Mouse (Mus musculus) forebrain, embryonic 13.5 days (tissue): ENCODE data around the gene Fkbp14. TPM values are rescaled to one million over a fixed set of nuclear protein-coding genes. Genes with fewer than 3 reads are reported as not detected.

Source experiments
- ATAC-seq: fragments of 200-750 bp; cut with Nextera tagmentation; 2 replicates; pipeline ENCODE4 v1.8.0; 2017
- H3K27ac ChIP-seq: fragments of 300-500 bp; sonication (generic); 2 replicates; pipeline ENCODE4 v1.5.1; 2015; ENCODE audit warnings: inconsistent platforms, mild to moderate bottlenecking, moderate library complexity
- H3K27me3 ChIP-seq: fragments of 300-500 bp; sonication (generic); 2 replicates; pipeline ENCODE4 v1.6.1; 2015; ENCODE audit warnings: mild to moderate bottlenecking, inconsistent platforms
- H3K36me3 ChIP-seq: fragments of 300-500 bp; sonication (generic); 2 replicates; pipeline ENCODE4 v1.6.1; 2015; ENCODE audit warnings: mild to moderate bottlenecking, inconsistent platforms; ENCODE audit not compliant: poor library complexity, severe bottlenecking
- H3K4me1 ChIP-seq: fragments of 300-500 bp; sonication (generic); 2 replicates; pipeline ENCODE4 v1.6.1; 2015; ENCODE audit warnings: inconsistent platforms
- H3K4me2 ChIP-seq: fragments of 300-500 bp; sonication (generic); 2 replicates; pipeline ENCODE4 v1.6.1; 2015; ENCODE audit warnings: inconsistent platforms, mild to moderate bottlenecking, moderate library complexity
- H3K4me3 ChIP-seq: fragments of 300-500 bp; sonication (generic); 2 replicates; pipeline ENCODE4 v1.5.1; 2015; ENCODE audit warnings: mild to moderate bottlenecking, inconsistent platforms
- H3K9ac ChIP-seq: fragments of 300-500 bp; sonication (generic); 2 replicates; pipeline ENCODE4 v1.6.1; 2015; ENCODE audit warnings: mild to moderate bottlenecking, inconsistent platforms
- H3K9me3 ChIP-seq: fragments of 300-500 bp; sonication (generic); replicated peaks from 2 replicates; pipeline ENCODE4 v1.6.1; 2016; ENCODE audit warnings: inconsistent platforms
- WGBS: fragments of 180-500 bp; shearing (Covaris S2); methylation state at CpG from one replicate; pipeline ENCODE4 v1.1.7; 2015; 5-methylcytosine and 5-hydroxymethylcytosine counted together
- polyA plus RNA-seq: library from polyadenylated mRNA; unstranded; fragments of >200 nt; fragmentation: Nextera tagmentation; extraction: Ambion mirVana; gene quantifications from 2 replicates; pipeline ENCODE4 v1.2.1, GENCODE M21; 2015

The Fkbp14 gene
- polyA plus RNA-seq: 9.1 and 9.4 TPM in 2 replicates

- Histone ChIP-seq H3K36me3 (no peaks in the 10 kb centered on the region), H3K4me1 (peaks cover 37% of the 10 kb centered on the region), H3K4me2 (peak within 1 kb of the TSS; percentile 75), H3K4me3 (peak within 1 kb of the TSS; percentile 90), H3K27ac (no peak within 1 kb of the TSS), H3K9me3 (no peaks in the 10 kb centered on the region), H3K9ac (peak within 1 kb of the TSS; percentile 92; the same call in 1 of the 2 replicates), H3K27me3 (no peaks in the 10 kb centered on the region)
- 70% methylated on average over 4 of the region's 4 CpGs for WGBS
- ATAC-seq: no peak
These were observed at the start of gene Fkbp14 for GRCm38 (mm10) chr6:54597208-54597607. Gene Fkbp14, minus strand, starts transcription at chr6:54597308.

- Histone ChIP-seq H3K27ac (no peak overlapping the region), H3K4me1 (peaks cover 3% of the 10 kb centered on the region), H3K27me3 (no peaks in the 10 kb centered on the region), H3K36me3 (peaks cover 33% of the 10 kb centered on the region), H3K9me3 (no peaks in the 10 kb centered on the region), H3K4me3 (no peak overlapping the region), H3K9ac (no peak overlapping the region), H3K4me2 (no peak overlapping the region)
- no peak for ATAC-seq
- WGBS: 92% methylated on average over 4 of the region's 4 CpGs
These were observed 46.1 kb upstream of the Fkbp14 start for GRCm38 (mm10) chr6:54643181-54643580.

GRCm38 (mm10) chr6:54641953-54642352, 44.8 kb upstream of the Fkbp14 start:
- H3K9ac ChIP-seq: no peak overlapping the region
- no peaks in the 10 kb centered on the region for H3K9me3 ChIP-seq
- WGBS: 71% methylated on average over 2 of the region's 2 CpGs
- H3K27me3 ChIP-seq: no peaks in the 10 kb centered on the region
- no peak overlapping the region for H3K27ac ChIP-seq
- peaks cover 40% of the 10 kb centered on the region for H3K36me3 ChIP-seq
- H3K4me1 ChIP-seq: peaks cover 3% of the 10 kb centered on the region
- H3K4me3 ChIP-seq: no peak overlapping the region
- H3K4me2 ChIP-seq: no peak overlapping the region
- ATAC-seq: 0 out of 2 replicates have a peak, but pooled peaks have one; percentile 41

- Histone ChIP-seq H3K9me3 (no peaks in the 10 kb centered on the region), H3K27ac (no peak overlapping the region), H3K4me3 (no peak overlapping the region), H3K4me2 (no peak overlapping the region), H3K9ac (no peak overlapping the region), H3K4me1 (peaks cover 3% of the 10 kb centered on the region), H3K36me3 (peaks cover 42% of the 10 kb centered on the region), H3K27me3 (no peaks in the 10 kb centered on the region)
- WGBS: 90% methylated on average over 3 of the region's 3 CpGs
- ATAC-seq: no peak
These were observed 42.8 kb upstream of the Fkbp14 start for GRCm38 (mm10) chr6:54639877-54640276.

GRCm38 (mm10) chr6:54631462-54631861, 34.4 kb upstream of the Fkbp14 start:
- Histone ChIP-seq H3K27me3 (no peaks in the 10 kb centered on the region), H3K4me2 (no peak overlapping the region), H3K4me1 (no peaks in the 10 kb centered on the region), H3K36me3 (peaks cover 51% of the 10 kb centered on the region), H3K9me3 (no peaks in the 10 kb centered on the region), H3K9ac (no peak overlapping the region), H3K27ac (no peak overlapping the region), H3K4me3 (no peak overlapping the region)
- 48% methylated on average over 3 of the region's 3 CpGs for WGBS
- ATAC-seq: no peak; the same call in 1 of the 2 replicates

- H3K9me3 ChIP-seq: no peaks in the 10 kb centered on the region
- WGBS: 34% methylated on average over 7 of the region's 7 CpGs
These were observed 32.6 kb upstream of the Fkbp14 start for GRCm38 (mm10) chr6:54629734-54630133.

GRCm38 (mm10) chr6:54628381-54628780, 31.3 kb upstream of the Fkbp14 start:
- WGBS: 96% methylated on average over 3 of the region's 3 CpGs
- peaks cover 64% of the 10 kb centered on the region for H3K36me3 ChIP-seq
- no peak overlapping the region for H3K9ac ChIP-seq
- H3K4me1 ChIP-seq: no peaks in the 10 kb centered on the region
- no peaks in the 10 kb centered on the region for H3K9me3 ChIP-seq
- H3K27ac ChIP-seq: no peak overlapping the region
- no peak for ATAC-seq
- H3K4me3 ChIP-seq: no peak overlapping the region
- no peaks in the 10 kb centered on the region for H3K27me3 ChIP-seq
- no peak overlapping the region for H3K4me2 ChIP-seq

More at GRCm38 (mm10) chr6:54629734-54630133, 32.6 kb upstream of the Fkbp14 start:
- no peak overlapping the region for H3K9ac ChIP-seq
- no peak overlapping the region for H3K4me2 ChIP-seq
- no peak for ATAC-seq
- H3K27ac ChIP-seq: no peak overlapping the region
- H3K4me3 ChIP-seq: no peak overlapping the region
- H3K4me1 ChIP-seq: no peaks in the 10 kb centered on the region
- no peaks in the 10 kb centered on the region for H3K27me3 ChIP-seq
- H3K36me3 ChIP-seq: peaks cover 58% of the 10 kb centered on the region

GRCm38 (mm10) chr6:54620357-54620756, 23.2 kb upstream of the Fkbp14 start:
- Histone ChIP-seq H3K4me2 (no peak overlapping the region), H3K4me3 (no peak overlapping the region), H3K36me3 (peaks cover 39% of the 10 kb centered on the region), H3K9ac (no peak overlapping the region), H3K27me3 (no peaks in the 10 kb centered on the region), H3K4me1 (no peaks in the 10 kb centered on the region), H3K9me3 (no peaks in the 10 kb centered on the region), H3K27ac (no peak overlapping the region)
- ATAC-seq: no peak
- WGBS: 94% methylated on average over 4 of the region's 4 CpGs

- H3K27me3 ChIP-seq: no peaks in the 10 kb centered on the region
- H3K9ac ChIP-seq: no peak overlapping the region
- peaks cover 39% of the 10 kb centered on the region for H3K36me3 ChIP-seq
- H3K4me1 ChIP-seq: no peaks in the 10 kb centered on the region
- no peaks in the 10 kb centered on the region for H3K9me3 ChIP-seq
- H3K4me2 ChIP-seq: no peak overlapping the region
- WGBS: 92% methylated on average over 7 of the region's 7 CpGs
- H3K27ac ChIP-seq: no peak overlapping the region
- ATAC-seq: no peak
- H3K4me3 ChIP-seq: no peak overlapping the region
These were observed 22.4 kb upstream of the Fkbp14 start for GRCm38 (mm10) chr6:54619530-54619929.

- ATAC-seq: no peak
- Histone ChIP-seq H3K36me3 (peaks cover 23% of the 10 kb centered on the region), H3K9me3 (no peaks in the 10 kb centered on the region), H3K4me2 (no peak overlapping the region), H3K4me3 (no peak overlapping the region), H3K27ac (no peak overlapping the region), H3K4me1 (no peaks in the 10 kb centered on the region), H3K9ac (no peak overlapping the region), H3K27me3 (no peaks in the 10 kb centered on the region)
- 70% methylated on average over 3 of the region's 3 CpGs for WGBS
These were observed 20.3 kb upstream of the Fkbp14 start for GRCm38 (mm10) chr6:54617363-54617762.

GRCm38 (mm10) chr6:54606241-54606640, 9.1 kb upstream of the Fkbp14 start:
- H3K27me3 ChIP-seq: no peaks in the 10 kb centered on the region
- no peak for ATAC-seq
- H3K9ac ChIP-seq: no peak overlapping the region
- H3K27ac ChIP-seq: no peak overlapping the region
- H3K4me1 ChIP-seq: 0 out of 2 replicates have a peak, but pooled peaks cover 5% of the 10 kb centered on the region
- H3K36me3 ChIP-seq: peaks cover 11% of the 10 kb centered on the region; the same call in 1 of the 2 replicates
- no peak overlapping the region for H3K4me3 ChIP-seq
- 73% methylated on average over 4 of the region's 4 CpGs for WGBS
- no peak overlapping the region for H3K4me2 ChIP-seq
- peaks cover 11% of the 10 kb centered on the region; the same call in 1 of the 2 replicates for H3K9me3 ChIP-seq

GRCm38 (mm10) chr6:54604001-54604715, 7.0 kb upstream of the Fkbp14 start:
- Histone ChIP-seq H3K4me1 (0 out of 2 replicates have a peak, but pooled peaks cover 5% of the 10 kb centered on the region), H3K36me3 (peaks cover 8% of the 10 kb centered on the region; the same call in 1 of the 2 replicates), H3K27ac (no peak overlapping the region), H3K27me3 (no peaks in the 10 kb centered on the region), H3K9me3 (peaks cover 5% of the 10 kb centered on the region; the same call in 1 of the 2 replicates), H3K4me3 (no peak overlapping the region), H3K9ac (no peak overlapping the region), H3K4me2 (no peak overlapping the region)
- ATAC-seq: no peak
- 100% methylated on average over 1 of the region's 1 CpGs for WGBS
